Mouse (Mus musculus): ENCODE data around the gene Ssbp3.

Ssbp3 gene

GRCm38 (mm10) chr4:106972461-106973384, 62.2 kb downstream of the Ssbp3 start:
- Histone ChIP-seq H3K4me1 (replicated peaks; ENCODE audit: low read depth, low read length) (peaks cover 81% of the 10 kb centered on the region), H3K9me3 (ENCODE audit: low read length) (no peaks in the 10 kb centered on the region), H3K4me3 (replicated peaks; ENCODE audit: low read length) (no peak overlapping the region), H3K36me3 (ENCODE audit: insufficient read depth, low read length) (peaks cover 4% of the 10 kb centered on the region; the same call in 1 of the 2 replicates), H3K27me3 (ENCODE audit: insufficient read depth, low read length) (no peaks in the 10 kb centered on the region)
- no peak for TF ChIP-seq POU5F1 (IDR thresholded peaks at IDR 0.05; ENCODE audit: borderline replicate concordance, low read length)

GRCm38 (mm10) chr4:106975324-106975723, 64.8 kb downstream of the Ssbp3 start:
- H3K4me3 ChIP-seq (replicated peaks; ENCODE audit: low read length) = no peak overlapping the region
- H3K4me1 ChIP-seq (replicated peaks; ENCODE audit: low read depth, low read length) = peaks cover 84% of the 10 kb centered on the region
- TF ChIP-seq CTCF (conservative IDR thresholded peaks at IDR 0.05; ENCODE audit: low read length) = no peak
- no peak for TF ChIP-seq POU5F1 (IDR thresholded peaks at IDR 0.05; ENCODE audit: borderline replicate concordance, low read length)
- TF ChIP-seq NANOG (IDR thresholded peaks at IDR 0.05; ENCODE audit: borderline replicate concordance, low read length) = no peak
- H3K36me3 ChIP-seq (ENCODE audit: insufficient read depth, low read length) = peaks cover 13% of the 10 kb centered on the region; the same call in 1 of the 2 replicates
- H3K27me3 ChIP-seq (ENCODE audit: insufficient read depth, low read length) = no peaks in the 10 kb centered on the region
- H3K9me3 ChIP-seq (ENCODE audit: low read length) = no peaks in the 10 kb centered on the region

GRCm38 (mm10) chr4:106975890-106976289, 65.4 kb downstream of the Ssbp3 start:
- TF ChIP-seq NANOG (IDR thresholded peaks at IDR 0.05; ENCODE audit: borderline replicate concordance, low read length) = no peak
- TF ChIP-seq CTCF (conservative IDR thresholded peaks at IDR 0.05; ENCODE audit: low read length) = no peak
- no peak for TF ChIP-seq POU5F1 (IDR thresholded peaks at IDR 0.05; ENCODE audit: borderline replicate concordance, low read length)
- Histone ChIP-seq H3K9me3 (ENCODE audit: low read length) (no peaks in the 10 kb centered on the region), H3K4me1 (replicated peaks; ENCODE audit: low read depth, low read length) (peaks cover 84% of the 10 kb centered on the region), H3K27me3 (ENCODE audit: insufficient read depth, low read length) (no peaks in the 10 kb centered on the region), H3K4me3 (replicated peaks; ENCODE audit: low read length) (no peak overlapping the region), H3K36me3 (ENCODE audit: insufficient read depth, low read length) (peaks cover 13% of the 10 kb centered on the region; the same call in 1 of the 2 replicates)

GRCm38 (mm10) chr4:106976576-106976975, 66.1 kb downstream of the Ssbp3 start:
- H3K4me3 ChIP-seq (replicated peaks; ENCODE audit: low read length) = no peak overlapping the region
- H3K27me3 ChIP-seq (ENCODE audit: insufficient read depth, low read length) = no peaks in the 10 kb centered on the region
- TF ChIP-seq POU5F1 (IDR thresholded peaks at IDR 0.05; ENCODE audit: borderline replicate concordance, low read length) = no peak
- no peak for TF ChIP-seq CTCF (conservative IDR thresholded peaks at IDR 0.05; ENCODE audit: low read length)
- TF ChIP-seq NANOG (IDR thresholded peaks at IDR 0.05; ENCODE audit: borderline replicate concordance, low read length) = no peak
- no peaks in the 10 kb centered on the region for H3K9me3 ChIP-seq (ENCODE audit: low read length)
- peaks cover 90% of the 10 kb centered on the region for H3K4me1 ChIP-seq (replicated peaks; ENCODE audit: low read depth, low read length)
- H3K36me3 ChIP-seq (ENCODE audit: insufficient read depth, low read length) = peaks cover 15% of the 10 kb centered on the region; the same call in 1 of the 2 replicates

DNA sequence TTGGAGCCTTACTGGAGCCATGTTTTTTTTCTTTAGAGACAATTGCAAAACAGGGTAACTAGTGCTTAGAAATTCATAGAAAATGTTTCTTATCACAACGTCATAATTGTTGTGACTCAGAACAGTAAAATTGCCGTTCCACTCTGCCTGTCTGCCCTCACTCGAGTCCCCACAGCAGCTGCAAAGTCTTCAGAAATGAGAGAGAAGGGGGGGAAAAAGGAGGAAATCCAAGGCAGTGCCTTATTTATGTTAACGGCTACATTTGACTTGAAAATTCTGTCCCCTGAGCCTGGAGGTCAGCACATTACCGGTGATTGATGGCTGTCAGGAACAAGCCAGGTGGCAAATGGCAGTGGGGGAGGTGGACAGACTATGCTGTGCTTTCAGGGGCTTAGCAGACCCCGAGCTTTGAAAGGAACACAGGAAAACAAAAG, 66.7 kb downstream of the Ssbp3 start:
- TF ChIP-seq CTCF (conservative IDR thresholded peaks at IDR 0.05; ENCODE audit: low read length) (no peak), POU5F1 (IDR thresholded peaks at IDR 0.05; ENCODE audit: borderline replicate concordance, low read length) (no peak), NANOG (IDR thresholded peaks at IDR 0.05; ENCODE audit: borderline replicate concordance, low read length) (no peak)
- no peaks in the 10 kb centered on the region for H3K9me3 ChIP-seq (ENCODE audit: low read length)
- H3K4me3 ChIP-seq (replicated peaks; ENCODE audit: low read length) = no peak overlapping the region
- no peaks in the 10 kb centered on the region for H3K27me3 ChIP-seq (ENCODE audit: insufficient read depth, low read length)
- H3K4me1 ChIP-seq (replicated peaks; ENCODE audit: low read depth, low read length) = peaks cover 90% of the 10 kb centered on the region
- H3K36me3 ChIP-seq (ENCODE audit: insufficient read depth, low read length) = peaks cover 18% of the 10 kb centered on the region; the same call in 1 of the 2 replicates

DNA sequence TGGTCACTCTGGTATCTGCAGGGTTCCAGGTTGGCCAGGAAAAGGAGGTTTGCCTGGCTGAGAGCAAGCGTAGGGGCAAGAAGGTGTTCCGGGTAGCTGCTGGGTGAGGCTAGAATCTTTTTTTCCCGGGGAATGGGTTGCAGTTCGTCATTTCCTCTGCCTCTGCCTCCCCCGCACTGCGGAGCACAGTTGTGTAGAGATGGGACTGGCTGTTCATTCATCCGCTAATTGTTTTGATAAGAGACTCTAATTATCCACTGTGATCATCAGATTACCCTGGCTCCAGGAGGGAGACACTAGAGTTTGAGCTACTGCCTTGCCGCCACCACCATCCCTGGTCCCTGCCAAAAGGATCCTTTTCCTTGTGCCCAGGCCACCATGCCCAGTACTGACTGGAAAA, 67.9 kb downstream of the Ssbp3 start:
- peaks cover 91% of the 10 kb centered on the region for H3K4me1 ChIP-seq (replicated peaks; ENCODE audit: low read depth, low read length)
- peak overlapping the region; percentile 5; the same call in 1 of the 2 replicates for H3K4me3 ChIP-seq (replicated peaks; ENCODE audit: low read length)

DNA sequence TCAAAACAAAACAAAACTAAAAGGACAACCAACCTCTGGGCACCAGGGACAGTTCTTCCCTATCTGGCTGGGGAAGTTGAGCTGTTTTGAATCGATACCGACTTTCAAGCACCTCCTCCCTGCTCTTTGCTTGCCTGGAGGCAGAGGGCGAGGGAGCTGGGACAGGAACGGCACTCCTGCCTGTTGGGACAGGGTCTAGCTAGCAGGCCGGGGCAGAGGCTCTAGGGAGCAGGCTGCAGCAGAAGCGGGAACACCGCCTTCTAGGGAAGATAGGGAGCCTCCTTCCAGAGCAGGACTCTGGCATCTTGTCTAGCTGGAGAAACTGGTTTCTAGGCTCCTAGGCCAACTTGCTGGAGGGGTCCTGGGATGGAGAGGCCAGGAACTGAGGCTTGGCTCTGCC, 70.2 kb downstream of the Ssbp3 start:
- Histone ChIP-seq H3K9me3 (ENCODE audit: low read length) (no peaks in the 10 kb centered on the region), H3K4me3 (replicated peaks; ENCODE audit: low read length) (no peak overlapping the region), H3K4me1 (replicated peaks; ENCODE audit: low read depth, low read length) (peaks cover 93% of the 10 kb centered on the region), H3K27me3 (ENCODE audit: insufficient read depth, low read length) (no peaks in the 10 kb centered on the region), H3K36me3 (ENCODE audit: insufficient read depth, low read length) (peaks cover 17% of the 10 kb centered on the region; the same call in 1 of the 2 replicates)
- TF ChIP-seq CTCF (conservative IDR thresholded peaks at IDR 0.05; ENCODE audit: low read length) = no peak
- TF ChIP-seq POU5F1 (IDR thresholded peaks at IDR 0.05; ENCODE audit: borderline replicate concordance, low read length) = no peak
- TF ChIP-seq NANOG (IDR thresholded peaks at IDR 0.05; ENCODE audit: borderline replicate concordance, low read length) = no peak

More for the DNA sequence above, 67.9 kb downstream of the Ssbp3 start:
- peaks cover 21% of the 10 kb centered on the region; the same call in 1 of the 2 replicates for H3K36me3 ChIP-seq (ENCODE audit: insufficient read depth, low read length)
- H3K9me3 ChIP-seq (ENCODE audit: low read length) = no peaks in the 10 kb centered on the region
- no peaks in the 10 kb centered on the region for H3K27me3 ChIP-seq (ENCODE audit: insufficient read depth, low read length)
- no peak for TF ChIP-seq NANOG (IDR thresholded peaks at IDR 0.05; ENCODE audit: borderline replicate concordance, low read length)

- H3K9me3 ChIP-seq (ENCODE audit: low read length) = no peaks in the 10 kb centered on the region
- H3K36me3 ChIP-seq (ENCODE audit: insufficient read depth, low read length) = peaks cover 17% of the 10 kb centered on the region; the same call in 1 of the 2 replicates
- no peak for TF ChIP-seq POU5F1 (IDR thresholded peaks at IDR 0.05; ENCODE audit: borderline replicate concordance, low read length)
- no peak for TF ChIP-seq NANOG (IDR thresholded peaks at IDR 0.05; ENCODE audit: borderline replicate concordance, low read length)
- TF ChIP-seq CTCF (conservative IDR thresholded peaks at IDR 0.05; ENCODE audit: low read length) = no peak
- no peak overlapping the region for H3K4me3 ChIP-seq (replicated peaks; ENCODE audit: low read length)
- H3K27me3 ChIP-seq (ENCODE audit: insufficient read depth, low read length) = no peaks in the 10 kb centered on the region
- peaks cover 94% of the 10 kb centered on the region for H3K4me1 ChIP-seq (replicated peaks; ENCODE audit: low read depth, low read length)
These were observed 71.0 kb downstream of the Ssbp3 start for GRCm38 (mm10) chr4:106981385-106982103.

All from E14TG2a.4 (cell line).